Mouse (Mus musculus) hindbrain, embryonic 16.5 days (tissue): ENCODE measurements around the gene Cir1. TPM values are rescaled to one million over a fixed set of nuclear protein-coding genes. Genes with fewer than 3 reads are reported as not detected.
A peak's percentile ranks its signal among the peaks of the same experiment; 100 is the strongest.

Source experiments
- ATAC-seq: fragments of 200-750 bp; cut with Nextera tagmentation; 2 replicates; pipeline ENCODE4 v1.8.0; 2017; ENCODE audit warnings: moderate TSS enrichment, moderate library complexity
- H3K27ac ChIP-seq: fragments of 300-500 bp; sonication (generic); 2 replicates; pipeline ENCODE4 v1.5.1; 2014; ENCODE audit warnings: low read depth, mild to moderate bottlenecking, control low read depth, low read length, moderate library complexity
- H3K27me3 ChIP-seq: fragments of 300-500 bp; sonication (generic); replicated peaks from 2 replicates; pipeline ENCODE4 v1.6.1; 2014; ENCODE audit warnings: low read length; ENCODE audit not compliant: control insufficient read depth, insufficient read depth
- H3K36me3 ChIP-seq: fragments of 300-500 bp; sonication (generic); 2 replicates; pipeline ENCODE4 v1.6.1; 2014; ENCODE audit warnings: mild to moderate bottlenecking, low read length, moderate library complexity, mixed read lengths; ENCODE audit not compliant: control insufficient read depth, insufficient read depth
- H3K4me1 ChIP-seq: fragments of 300-500 bp; sonication (generic); 2 replicates; pipeline ENCODE4 v1.6.1; 2014; ENCODE audit warnings: low read depth, low read length; ENCODE audit not compliant: control insufficient read depth, insufficient read depth
- H3K4me2 ChIP-seq: fragments of 300-500 bp; sonication (generic); 2 replicates; pipeline ENCODE4 v1.6.1; 2014; ENCODE audit warnings: mild to moderate bottlenecking, low read length, control low read depth, moderate library complexity
- H3K4me3 ChIP-seq: fragments of 300-500 bp; sonication (generic); 2 replicates; pipeline ENCODE4 v1.5.1; 2014; ENCODE audit warnings: mild to moderate bottlenecking, low read length, control low read depth, moderate library complexity
- H3K9ac ChIP-seq: fragments of 300-500 bp; sonication (generic); 2 replicates; pipeline ENCODE4 v1.6.1; 2014; ENCODE audit warnings: low read depth, mild to moderate bottlenecking, control low read depth, low read length, moderate library complexity
- H3K9me3 ChIP-seq: fragments of 300-500 bp; sonication (generic); 2 replicates; pipeline ENCODE4 v1.6.1; 2014; ENCODE audit warnings: mild to moderate bottlenecking, low read length, moderate library complexity; ENCODE audit not compliant: control insufficient read depth
- WGBS: fragments of 180-500 bp; shearing (Covaris S2); extraction: QIAGEN DNeasy Blood & Tissue Kit; methylation state at CpG from one replicate; pipeline ENCODE4 v1.1.7; 2014; 5-methylcytosine and 5-hydroxymethylcytosine counted together
- polyA plus RNA-seq: library from polyadenylated mRNA; unstranded; fragments of >200 nt; fragmentation: Nextera tagmentation; extraction: Ambion mirVana; gene quantifications from 2 replicates; pipeline ENCODE4 v1.2.1, GENCODE M21; 2015

Cir1 gene
- polyA plus RNA-seq, 1 experiment from 2014 or later = 20.9 TPM

- H3K4me2 ChIP-seq = peak overlapping the region; percentile 35; the same call in 1 of the 2 replicates
- peak overlapping the region; percentile 18 for H3K4me3 ChIP-seq
- peaks cover 25% of the 10 kb centered on the region for H3K4me1 ChIP-seq
- H3K9ac ChIP-seq = no peak overlapping the region
- ATAC-seq = no peak
- H3K27ac ChIP-seq = peak overlapping the region; percentile 14; the same call in 1 of the 2 replicates
- 1% methylated on average over 38 of the region's 38 CpGs for WGBS
- no peaks in the 10 kb centered on the region for H3K9me3 ChIP-seq
- no peaks in the 10 kb centered on the region for H3K36me3 ChIP-seq
- peaks cover 14% of the 10 kb centered on the region for H3K27me3 ChIP-seq
These were observed 35.3 kb downstream of the Cir1 start for GRCm38 (mm10) chr2:73277021-73277708.

- WGBS = 2% methylated on average over 6 of the region's 6 CpGs
These were observed 36.3 kb downstream of the Cir1 start for GRCm38 (mm10) chr2:73276141-73276571.

GRCm38 (mm10) chr2:73275261-73276040, 37.0 kb downstream of the Cir1 start:
- Histone ChIP-seq H3K9me3 (no peaks in the 10 kb centered on the region), H3K4me3 (no peak overlapping the region), H3K4me2 (no peak overlapping the region), H3K27ac (no peak overlapping the region), H3K27me3 (peaks cover 16% of the 10 kb centered on the region), H3K9ac (no peak overlapping the region), H3K4me1 (peaks cover 25% of the 10 kb centered on the region), H3K36me3 (no peaks in the 10 kb centered on the region)
- WGBS = 12% methylated on average over 8 of the region's 8 CpGs
- no peak for ATAC-seq

More at GRCm38 (mm10) chr2:73276141-73276571, 36.3 kb downstream of the Cir1 start:
- no peak overlapping the region for H3K27ac ChIP-seq
- no peak for ATAC-seq
- H3K4me1 ChIP-seq = peaks cover 25% of the 10 kb centered on the region
- no peak overlapping the region for H3K4me3 ChIP-seq
- H3K36me3 ChIP-seq = no peaks in the 10 kb centered on the region
- H3K9ac ChIP-seq = no peak overlapping the region
- no peak overlapping the region for H3K4me2 ChIP-seq
- no peaks in the 10 kb centered on the region for H3K9me3 ChIP-seq
- peaks cover 11% of the 10 kb centered on the region for H3K27me3 ChIP-seq

DNA sequence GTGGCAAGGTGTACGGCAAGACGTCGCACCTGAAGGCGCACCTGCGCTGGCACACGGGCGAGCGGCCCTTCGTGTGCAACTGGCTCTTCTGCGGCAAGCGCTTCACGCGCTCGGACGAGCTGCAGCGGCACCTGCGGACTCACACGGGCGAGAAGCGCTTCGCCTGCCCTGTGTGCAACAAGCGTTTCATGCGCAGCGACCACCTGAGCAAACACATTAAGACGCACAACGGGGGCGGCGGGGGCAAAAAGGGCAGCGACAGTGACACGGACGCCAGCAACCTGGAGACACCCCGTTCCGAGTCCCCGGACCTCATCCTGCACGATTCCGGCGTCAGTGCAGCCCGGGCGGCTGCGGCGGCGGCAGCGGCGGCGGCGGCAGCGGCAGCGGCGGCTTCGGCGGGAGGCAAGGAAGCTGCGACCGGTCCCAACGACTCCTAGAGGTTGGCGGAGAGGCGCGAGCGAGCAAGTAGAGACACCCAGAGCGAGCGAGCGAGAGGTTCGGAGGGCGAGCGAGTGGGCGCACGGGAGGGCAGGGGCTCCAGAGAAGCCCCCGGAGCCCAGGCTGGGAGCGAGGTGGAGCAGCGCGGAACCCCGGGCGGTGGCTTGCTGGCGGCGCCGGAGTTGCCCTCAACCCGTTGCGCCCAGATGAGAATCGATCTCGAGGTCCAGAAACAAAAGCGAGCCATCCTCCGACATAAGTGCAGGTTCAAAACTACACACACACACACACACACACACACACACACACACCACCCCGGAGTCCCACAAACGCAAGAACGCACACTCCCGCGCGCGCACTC, 38.2 kb downstream of the Cir1 start:
- Histone ChIP-seq H3K9me3 (no peaks in the 10 kb centered on the region), H3K4me3 (peak overlapping the region; percentile 36), H3K4me2 (peak overlapping the region; percentile 51), H3K27ac (no peak overlapping the region), H3K4me1 (peaks cover 25% of the 10 kb centered on the region), H3K9ac (peak overlapping the region; percentile 41; the same call in 1 of the 2 replicates), H3K36me3 (no peaks in the 10 kb centered on the region), H3K27me3 (peaks cover 20% of the 10 kb centered on the region)
- under 1% methylated on average over 85 of the region's 88 CpGs for WGBS
- no peak for ATAC-seq

DNA sequence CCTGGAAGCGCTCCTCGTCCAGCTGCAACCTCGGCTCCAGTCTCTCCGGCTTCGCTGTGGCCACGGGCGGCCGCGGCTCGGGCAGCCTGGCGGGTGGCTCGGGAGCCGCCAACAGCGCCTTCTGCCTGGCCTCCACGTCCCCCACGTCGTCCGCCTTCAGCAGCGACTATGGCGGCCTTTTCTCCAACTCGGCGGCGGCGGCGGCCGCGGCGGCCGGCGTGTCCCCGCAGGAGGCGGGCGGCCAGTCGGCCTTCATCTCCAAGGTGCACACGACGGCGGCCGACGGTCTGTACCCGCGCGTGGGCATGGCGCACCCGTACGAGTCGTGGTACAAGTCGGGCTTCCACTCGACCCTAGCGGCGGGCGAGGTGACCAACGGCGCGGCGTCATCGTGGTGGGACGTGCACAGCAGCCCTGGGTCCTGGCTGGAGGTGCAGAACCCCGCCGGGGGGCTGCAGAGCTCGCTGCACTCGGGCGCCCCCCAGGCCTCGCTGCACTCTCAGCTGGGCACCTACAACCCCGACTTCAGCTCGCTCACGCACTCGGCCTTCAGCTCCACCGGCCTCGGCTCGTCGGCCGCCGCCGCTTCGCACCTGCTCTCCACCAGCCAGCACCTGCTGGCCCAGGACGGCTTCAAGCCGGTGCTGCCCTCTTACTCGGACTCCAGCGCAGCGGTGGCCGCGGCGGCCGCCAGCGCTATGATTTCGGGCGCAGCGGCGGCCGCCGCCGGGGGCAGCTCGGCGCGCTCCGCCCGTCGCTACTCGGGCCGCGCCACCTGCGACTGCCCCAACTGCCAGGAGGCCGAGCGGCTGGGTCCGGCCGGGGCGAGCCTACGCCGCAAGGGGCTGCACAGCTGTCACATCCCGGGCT, 39.0 kb downstream of the Cir1 start:
- Histone ChIP-seq H3K27ac (no peak overlapping the region; the same call in 1 of the 2 replicates), H3K4me3 (peak overlapping the region; percentile 36)

DNA sequence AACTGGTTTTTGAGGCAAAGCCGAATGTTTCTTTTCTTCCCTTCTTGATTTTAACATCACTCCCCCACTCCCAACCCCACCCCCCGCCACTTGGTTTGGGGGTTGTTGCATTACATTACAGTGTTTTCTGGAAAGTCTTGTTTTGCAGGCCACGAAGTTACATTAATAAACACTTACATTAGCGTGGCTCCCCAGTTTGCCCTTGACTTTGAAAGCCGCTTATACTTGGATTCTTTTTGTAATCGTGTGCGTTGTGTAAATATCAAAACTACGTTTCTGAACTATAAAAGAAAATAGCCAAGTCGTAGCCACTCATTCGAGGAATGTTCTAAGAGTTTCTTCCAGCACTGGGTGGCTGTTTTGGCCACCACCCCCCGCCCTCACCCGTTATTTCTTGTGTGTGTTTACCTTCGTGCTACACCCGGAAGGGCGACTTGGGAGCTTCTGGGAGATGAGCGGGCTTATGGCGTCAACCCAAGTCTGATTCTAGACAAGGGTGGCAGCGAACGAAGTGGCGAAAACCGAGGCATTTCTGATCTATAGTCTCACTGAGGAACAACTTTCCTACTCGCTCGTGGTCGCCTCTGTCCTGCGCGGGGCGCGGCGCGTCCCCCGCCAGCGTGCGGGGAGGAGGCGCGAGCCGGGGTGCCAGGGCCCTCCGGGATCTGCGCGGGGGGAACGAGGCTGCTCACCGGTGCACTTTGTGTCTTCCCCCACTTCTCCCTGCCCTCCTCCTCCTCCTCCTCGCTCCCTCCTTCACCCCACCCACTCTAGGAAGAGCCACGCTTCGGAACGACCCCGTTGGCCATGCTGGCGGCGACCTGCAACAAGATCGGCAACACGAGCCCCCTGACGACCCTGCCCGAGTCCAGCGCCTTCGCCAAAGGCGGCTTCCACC, 39.9 kb downstream of the Cir1 start:
- Histone ChIP-seq H3K9me3 (no peaks in the 10 kb centered on the region), H3K27me3 (peaks cover 28% of the 10 kb centered on the region), H3K9ac (peak overlapping the region; percentile 35), H3K4me1 (peaks cover 21% of the 10 kb centered on the region), H3K4me3 (peak overlapping the region; percentile 36), H3K4me2 (peak overlapping the region; percentile 51), H3K27ac (no peak overlapping the region; the same call in 1 of the 2 replicates), H3K36me3 (no peaks in the 10 kb centered on the region)
- no peak for ATAC-seq
- WGBS = under 1% methylated on average over 49 of the region's 55 CpGs

More for the DNA sequence above, 39.0 kb downstream of the Cir1 start:
- Histone ChIP-seq H3K36me3 (no peaks in the 10 kb centered on the region), H3K4me2 (peak overlapping the region; percentile 51), H3K9me3 (no peaks in the 10 kb centered on the region), H3K27me3 (peaks cover 24% of the 10 kb centered on the region), H3K4me1 (peaks cover 21% of the 10 kb centered on the region), H3K9ac (peak overlapping the region; percentile 35)
- peak; percentile 21; the same call in 1 of the 2 replicates for ATAC-seq
- under 1% methylated on average over 103 of the region's 110 CpGs for WGBS

DNA sequence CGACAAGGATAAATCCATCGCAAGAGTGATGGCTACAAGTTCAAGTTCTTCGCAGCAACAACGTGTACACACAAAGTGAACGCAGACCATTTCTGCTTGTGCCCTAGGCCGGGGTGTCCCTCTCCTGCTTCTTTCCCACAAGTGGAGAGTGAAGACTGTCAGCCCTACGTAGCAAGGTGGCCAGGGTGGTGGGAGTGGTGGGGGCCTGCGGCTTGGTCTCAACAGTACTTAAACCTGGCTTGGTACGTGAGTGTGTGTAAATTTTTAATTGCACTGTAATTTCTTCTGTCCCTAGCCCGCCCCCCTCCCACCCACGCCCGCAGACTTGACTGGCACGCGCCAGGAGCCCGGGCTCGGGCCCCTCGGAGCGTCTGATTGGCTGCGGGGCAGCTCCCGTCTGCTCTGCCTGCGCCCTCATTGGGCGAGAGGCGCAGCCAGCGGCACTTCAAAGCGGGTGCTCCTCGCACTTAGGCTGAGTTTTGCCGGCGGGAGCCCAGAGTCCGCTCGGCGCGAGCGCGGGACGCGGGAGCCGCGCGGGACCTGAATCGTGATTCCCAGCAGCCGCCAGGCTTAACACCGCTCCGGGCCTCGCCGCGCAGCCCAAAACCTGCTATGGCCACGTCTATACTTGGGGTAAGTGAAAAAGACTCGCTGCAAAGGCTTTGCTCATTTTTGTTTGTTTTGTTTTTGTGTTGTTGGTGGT, 40.9 kb downstream of the Cir1 start, which contains the start of gene Sp9:
Gene Sp9 (plus strand): TSS at position 467 of the 703 bp plus-strand sequence.
- WGBS = under 1% methylated on average over 45 of the region's 48 CpGs
- Histone ChIP-seq H3K27me3 (peaks cover 32% of the 10 kb centered on the region), H3K36me3 (no peaks in the 10 kb centered on the region), H3K9me3 (no peaks in the 10 kb centered on the region), H3K27ac (no peak within 1 kb of the TSS), H3K9ac (no peak within 1 kb of the TSS), H3K4me3 (peak within 1 kb of the TSS; percentile 36), H3K4me1 (peaks cover 21% of the 10 kb centered on the region), H3K4me2 (peak within 1 kb of the TSS; percentile 51)
- peak; percentile 79 for ATAC-seq
